Mouse (Mus musculus): ENCODE measurements around the gene Gtf2b. TPM values are rescaled to one million over a fixed set of nuclear protein-coding genes. Genes with fewer than 3 reads are reported as not detected.

Gtf2b gene
- total RNA-seq, 2 experiments from 2014 or later: 41.6 to 45.6 TPM

DNA sequence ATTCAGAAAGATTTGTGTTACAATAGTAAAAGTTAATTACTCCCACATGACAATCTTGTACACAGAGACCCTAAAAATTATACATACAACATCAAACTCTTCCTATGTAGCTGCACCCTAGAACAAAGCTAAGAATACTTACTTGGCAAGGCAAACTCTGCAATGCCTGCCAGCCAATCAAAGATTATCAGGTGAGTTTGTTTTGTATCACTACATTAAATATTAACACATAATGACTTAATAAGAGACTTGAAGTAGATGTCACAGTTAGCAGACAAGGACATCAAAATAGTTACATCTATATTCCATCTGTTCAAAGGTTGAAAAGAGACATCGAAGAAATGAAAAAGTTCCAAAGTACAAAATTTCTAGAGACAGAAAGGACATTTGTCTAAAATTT lies 58.8 kb downstream of the Gtf2b start:
- DNase-seq (ENCODE audit: extremely low spot score in 1 of 2, low spot score in 2 of 2): no peak

DNA sequence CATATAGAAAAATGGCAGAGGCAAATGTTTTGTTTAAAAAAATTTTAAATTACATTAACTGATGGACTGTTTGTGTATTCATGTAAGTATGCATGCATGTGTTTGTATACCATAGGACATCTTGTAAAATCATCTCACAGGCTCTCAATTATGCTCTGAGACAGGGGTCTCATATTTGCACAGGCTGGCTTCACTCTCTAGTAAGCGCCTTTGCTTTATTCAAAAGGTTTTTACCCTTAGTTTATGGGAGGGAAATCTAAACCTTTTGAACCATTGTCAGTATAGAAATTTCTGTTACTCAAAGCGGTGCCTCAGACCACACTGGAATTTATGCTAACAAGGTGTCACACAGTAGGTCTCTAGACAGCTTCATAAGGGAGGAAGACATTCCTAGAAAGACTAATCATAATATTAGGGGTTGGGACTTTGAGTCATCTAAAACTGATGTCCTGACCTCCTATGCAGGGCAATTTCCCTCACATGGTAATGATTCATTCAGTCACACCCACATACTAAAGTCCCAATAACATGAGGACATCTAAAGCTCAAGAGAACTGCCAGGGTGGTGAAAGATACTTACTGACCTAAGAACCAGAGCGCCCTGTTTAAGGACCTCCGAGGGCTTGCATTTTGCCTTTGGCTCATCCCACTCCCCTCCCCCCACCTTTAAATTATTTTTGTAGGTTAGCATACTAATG lies 61.8 kb downstream of the Gtf2b start:
- Histone ChIP-seq H3K27ac (no peak overlapping the region), H3K4me3 (no peak overlapping the region)
- no peak for TF ChIP-seq CTCF (IDR thresholded peaks at IDR 0.05)
- DNase-seq (ENCODE audit: extremely low spot score in 1 of 2, low spot score in 2 of 2): no peak
- intact Hi-C loops (cut with DNase I): no loop called here

More for the DNA sequence above, 58.8 kb downstream of the Gtf2b start:
- TF ChIP-seq CTCF (IDR thresholded peaks at IDR 0.05): no peak
- H3K27ac ChIP-seq: no peak overlapping the region
- H3K4me3 ChIP-seq: no peak overlapping the region
- intact Hi-C loops (cut with DNase I): no loop called here

DNA sequence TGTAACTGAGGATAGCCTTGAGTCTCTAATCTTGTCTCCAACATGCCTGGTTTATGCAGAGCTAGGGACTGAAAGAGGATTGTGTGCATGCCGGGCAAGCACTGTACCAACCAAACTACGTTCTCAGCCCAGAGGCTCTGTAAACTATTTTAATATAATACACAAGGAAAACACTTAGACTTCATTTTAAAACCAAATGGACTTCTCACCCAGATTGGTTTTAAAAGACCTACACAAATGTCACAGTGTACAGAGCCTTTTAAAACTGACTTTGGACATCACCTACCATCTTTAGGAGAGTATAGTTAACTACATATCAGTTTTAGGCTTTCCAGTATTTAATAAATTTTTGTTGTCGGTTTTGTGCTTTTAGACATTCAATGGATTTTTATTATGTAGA lies 68.1 kb downstream of the Gtf2b start:
- no peak for DNase-seq (ENCODE audit: extremely low spot score in 1 of 2, low spot score in 2 of 2)
- no peak overlapping the region for H3K4me3 ChIP-seq
- H3K27ac ChIP-seq: no peak overlapping the region
- intact Hi-C loops (cut with DNase I): no loop called here
- no peak for TF ChIP-seq CTCF (IDR thresholded peaks at IDR 0.05)

Other genes with a start within 250 kb of the Gtf2b start
- gene Gbp7, start 234.7 kb upstream of the Gtf2b start, total RNA-seq (2021): 1 to 10 TPM; 2.3 to 3.4 TPM
- gene Gbp3, start 205.0 kb upstream of the Gtf2b start, total RNA-seq (2021): 1 to 10 TPM; 3.2 to 5.1 TPM
- gene Gbp2b, start 170.2 kb upstream of the Gtf2b start, total RNA-seq (2021): not detected
- gene Gbp2, start 144.4 kb upstream of the Gtf2b start, total RNA-seq (2021): 1 to 10 TPM; 1.3 to 1.7 TPM
- 1 to 10 TPM; 5.1 to 7.6 TPM for gene Kyat3, start 64.0 kb upstream of the Gtf2b start, total RNA-seq (2021)
- gene Pkn2, start 117.0 kb downstream of the Gtf2b start, total RNA-seq (2021): 10 to 100 TPM; 37.0 to 39.8 TPM